Mouse (Mus musculus) olfactory bulb, adult 2 months (tissue): ENCODE results near the gene Prdm10. TPM values are rescaled to one million over a fixed set of nuclear protein-coding genes. Genes with fewer than 3 reads are reported as not detected.
A peak's percentile ranks its signal among the peaks of the same experiment; 100 is the strongest.

Experiments used
- H3K27ac ChIP-seq: fragments of 200-500 bp; 2 replicates; pipeline ENCODE4 v1.5.1; 2012; ENCODE audit warnings: low read depth, low read length; ENCODE audit not compliant: insufficient read depth
- H3K4me1 ChIP-seq: fragments of 200-500 bp; 2 replicates; pipeline ENCODE4 v1.6.1; 2012; ENCODE audit warnings: low read length; ENCODE audit not compliant: control insufficient read depth, insufficient read depth
- H3K4me3 ChIP-seq: fragments of 200-500 bp; 2 replicates; pipeline ENCODE4 v1.5.1; 2012; ENCODE audit warnings: mild to moderate bottlenecking, low read depth, low read length, moderate library complexity; ENCODE audit not compliant: insufficient read depth
- CTCF ChIP-seq: fragments of 200-500 bp; IDR thresholded peaks from 2 replicates; pipeline ENCODE4 v1.5.1; 2012; ENCODE audit warnings: low read depth, mild to moderate bottlenecking, low read length, moderate library complexity; ENCODE audit not compliant: insufficient read depth
- POLR2A ChIP-seq: fragments of 200-500 bp; IDR thresholded peaks from 2 replicates; pipeline ENCODE4 v1.6.1; 2012; ENCODE audit warnings: mild to moderate bottlenecking, low read depth, low read length, moderate library complexity; ENCODE audit not compliant: insufficient read depth
- WGBS: fragments of 180-500 bp; shearing (Covaris S2); methylation state at CpG from one replicate; pipeline ENCODE4 v1.1.7; 2018; 5-methylcytosine and 5-hydroxymethylcytosine counted together
- polyA plus RNA-seq: library from polyadenylated mRNA; stranded (reverse); fragments of >200 nt; gene quantifications from 2 replicates; pipeline ENCODE4 v1.2.4, GENCODE M21; 2012; ENCODE audit warnings: low replicate concordance; ENCODE audit not compliant: missing spikeins, insufficient read depth, insufficient read length

Prdm10 gene
- polyA plus RNA-seq, 1 experiment: not detected

DNA sequence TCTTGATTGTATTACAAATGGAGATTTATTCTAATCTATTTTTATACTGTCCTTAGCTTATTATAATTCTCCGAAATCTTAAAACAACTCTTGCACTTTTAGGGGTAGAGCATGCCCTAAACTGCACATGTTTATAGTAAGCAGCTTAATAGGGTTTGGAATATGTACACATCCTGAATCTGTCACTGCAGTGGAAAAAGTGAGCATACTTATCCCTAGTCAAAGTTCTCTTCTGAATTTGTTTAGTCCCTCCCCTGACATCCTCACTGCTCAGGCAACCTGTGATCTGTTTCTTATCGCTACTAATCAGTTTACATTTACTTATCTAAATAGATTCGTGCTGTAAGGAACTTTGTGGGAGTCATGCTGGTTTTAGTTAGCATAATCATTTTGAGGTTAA, 22.1 kb upstream of the Prdm10 start:
- no peak for TF ChIP-seq POLR2A
- H3K27ac ChIP-seq: no peak overlapping the region
- 76% methylated on average over 3 of the region's 3 CpGs for WGBS
- H3K4me1 ChIP-seq: no peaks in the 10 kb centered on the region
- no peak overlapping the region for H3K4me3 ChIP-seq

DNA sequence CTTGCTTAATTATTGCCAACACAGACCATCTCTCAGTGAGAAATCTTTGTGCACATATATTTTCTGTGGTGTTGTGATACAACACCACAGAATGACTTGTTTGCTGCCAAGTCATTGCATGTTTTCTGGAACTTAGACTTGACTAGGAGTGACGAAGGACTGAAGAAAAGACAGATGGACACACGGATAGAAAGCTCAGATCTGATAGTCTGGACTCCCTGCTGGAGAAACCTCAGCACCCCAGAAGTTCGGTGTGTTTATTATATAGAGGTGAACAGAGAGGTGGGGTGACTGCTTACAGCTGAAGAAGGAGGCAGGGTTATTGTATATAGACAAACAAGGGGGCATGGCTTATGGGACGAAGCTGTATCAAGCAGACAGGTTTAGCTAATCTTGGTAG, 20.1 kb upstream of the Prdm10 start:
- TF ChIP-seq POLR2A: no peak
- no peak for TF ChIP-seq CTCF
- 85% methylated on average over 4 of the region's 4 CpGs for WGBS
- H3K4me1 ChIP-seq: no peaks in the 10 kb centered on the region
- no peak overlapping the region for H3K27ac ChIP-seq
- no peak overlapping the region for H3K4me3 ChIP-seq

DNA sequence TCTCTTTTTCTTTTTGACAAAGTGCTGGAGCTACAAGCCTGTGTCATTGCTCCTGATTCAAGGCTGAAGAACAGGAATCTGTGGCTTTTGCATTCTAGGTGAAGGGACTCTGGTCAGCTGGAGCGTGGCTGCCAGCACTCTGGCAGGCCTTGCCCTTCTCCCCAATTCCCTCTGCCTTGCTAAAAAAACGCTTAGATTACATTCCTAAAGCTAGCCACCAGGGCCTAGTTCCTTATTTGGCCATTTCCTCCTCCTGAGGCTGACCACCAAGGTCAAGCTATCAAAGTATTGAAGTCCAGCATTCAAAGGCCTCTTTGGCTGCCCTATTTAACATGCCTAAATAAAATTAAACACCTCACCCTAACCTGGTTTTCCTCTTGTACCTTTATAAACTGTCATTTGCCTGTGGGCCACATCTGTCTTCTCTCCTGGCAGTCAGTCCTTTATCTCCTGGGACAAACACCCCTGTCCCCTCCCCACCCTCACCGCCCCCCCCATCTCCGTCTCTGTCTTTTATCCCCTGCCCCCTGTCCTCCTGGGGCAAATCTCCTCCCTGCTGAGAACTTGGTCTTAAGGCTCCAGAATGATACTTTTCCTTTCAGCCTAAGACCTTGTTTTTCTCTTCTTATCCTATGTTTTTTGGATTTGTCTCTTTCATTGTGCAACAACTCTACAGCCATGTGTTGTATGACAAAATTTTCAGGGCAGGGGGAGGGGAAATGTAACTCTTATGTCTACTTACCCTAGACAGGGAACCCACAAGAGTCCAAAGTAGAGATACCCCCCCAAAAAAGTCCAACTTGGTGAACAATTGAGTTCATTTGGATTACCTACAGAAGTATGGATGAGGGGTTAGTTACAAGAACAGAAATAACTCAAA, 17.9 kb upstream of the Prdm10 start:
- H3K27ac ChIP-seq: no peak overlapping the region
- no peaks in the 10 kb centered on the region for H3K4me1 ChIP-seq
- TF ChIP-seq CTCF: no peak
- no peak for TF ChIP-seq POLR2A
- 70% methylated on average over 4 of the region's 4 CpGs for WGBS
- H3K4me3 ChIP-seq: no peak overlapping the region

DNA sequence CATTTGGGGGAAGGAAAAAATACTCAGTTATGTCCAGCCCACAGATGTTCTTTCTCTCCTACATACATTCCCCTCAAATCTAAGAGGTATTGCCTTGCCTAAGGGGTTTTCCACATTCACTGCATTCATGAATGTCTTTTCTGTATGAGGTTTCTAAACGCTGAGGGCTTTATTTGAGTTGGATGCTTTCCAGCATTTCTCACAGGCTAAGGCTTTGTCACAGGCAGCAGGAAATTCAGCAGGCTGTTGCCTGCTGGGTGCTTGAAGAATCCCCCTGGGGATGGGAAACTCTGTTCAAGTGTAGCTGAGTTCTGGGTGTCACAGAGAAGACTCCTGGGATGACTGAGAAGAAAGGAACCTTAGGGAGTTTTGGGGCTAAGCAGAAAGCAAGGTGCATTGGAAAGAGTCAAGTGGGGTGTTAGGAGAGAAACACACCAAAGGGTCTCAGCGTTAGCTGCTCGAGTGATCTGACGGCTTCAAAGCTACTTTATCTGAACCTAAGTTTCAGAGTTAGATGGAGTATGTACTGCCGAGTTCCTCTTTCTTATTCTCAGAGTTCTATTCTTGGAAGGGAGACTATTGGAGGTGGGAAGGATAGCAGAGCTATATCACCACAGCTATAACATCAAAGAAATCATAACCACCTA, 14.2 kb upstream of the Prdm10 start:
- Histone ChIP-seq H3K4me1 (no peaks in the 10 kb centered on the region), H3K27ac (no peak overlapping the region), H3K4me3 (no peak overlapping the region)
- WGBS: 15% methylated on average over 5 of the region's 5 CpGs
- TF ChIP-seq CTCF (no peak), POLR2A (no peak)

DNA sequence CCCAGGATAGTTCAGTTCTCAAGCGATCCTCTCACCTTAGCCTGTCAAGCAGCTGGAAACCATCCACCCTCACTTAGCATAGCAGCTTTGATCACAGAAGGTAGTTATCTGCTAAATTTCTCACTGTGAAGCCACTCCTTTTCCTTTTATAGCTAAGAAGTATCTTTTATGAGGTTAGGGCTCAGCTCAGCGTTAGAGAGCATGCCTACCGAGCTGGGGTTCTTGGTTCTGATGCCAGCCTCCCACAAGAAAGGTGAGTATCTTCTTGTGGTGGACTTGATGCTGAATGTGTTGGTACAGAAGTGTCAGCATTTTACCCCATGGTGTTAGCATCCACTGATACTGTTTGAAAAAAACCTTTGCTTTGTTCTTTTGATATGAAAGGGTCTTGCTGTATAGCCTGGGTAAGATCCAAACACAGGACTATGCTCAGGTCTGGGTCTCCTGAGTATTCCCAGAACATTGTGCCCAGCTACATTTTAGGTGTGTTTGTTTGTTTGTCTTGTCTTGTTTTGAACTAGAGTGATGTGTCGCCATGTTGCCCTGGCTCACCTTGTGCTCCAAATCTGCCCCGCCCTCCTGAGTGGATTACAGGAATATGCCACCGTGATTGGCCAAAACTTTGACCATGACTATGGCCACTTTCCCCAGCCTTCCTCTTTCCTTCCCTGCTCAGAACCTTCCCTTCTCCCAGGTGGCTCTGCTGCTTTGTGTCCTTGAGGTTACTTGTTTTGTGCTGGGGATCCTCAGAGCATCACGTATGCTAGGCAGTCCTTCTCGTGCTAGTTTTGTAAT, 8.9 kb upstream of the Prdm10 start:
- no peaks in the 10 kb centered on the region for H3K4me1 ChIP-seq
- TF ChIP-seq POLR2A: no peak
- TF ChIP-seq CTCF: no peak
- H3K4me3 ChIP-seq: no peak overlapping the region
- H3K27ac ChIP-seq: no peak overlapping the region
- 83% methylated on average over 8 of the region's 8 CpGs for WGBS

DNA sequence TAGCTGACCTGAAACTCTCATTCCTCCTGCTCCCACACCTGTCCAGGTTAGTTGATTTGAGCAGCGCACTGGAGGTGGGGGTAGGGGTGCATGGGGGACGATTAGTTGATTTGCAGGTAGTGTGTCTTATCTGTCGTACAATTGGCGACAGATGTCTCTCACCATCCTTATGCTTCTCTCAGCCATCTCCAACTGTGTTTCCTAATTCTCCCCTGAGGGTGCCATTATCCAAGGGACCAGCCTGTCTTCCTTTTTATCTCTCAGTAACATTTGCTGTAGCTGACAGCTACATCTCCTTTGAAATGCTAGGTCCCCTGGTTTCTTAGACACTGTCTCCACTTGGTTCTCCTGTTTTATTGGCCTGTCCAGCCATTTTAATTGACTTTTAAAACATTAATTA, 8.2 kb upstream of the Prdm10 start:
- Histone ChIP-seq H3K4me1 (no peaks in the 10 kb centered on the region), H3K27ac (no peak overlapping the region), H3K4me3 (no peak overlapping the region)
- WGBS: 88% methylated on average over 4 of the region's 4 CpGs
- TF ChIP-seq POLR2A (no peak), CTCF (no peak)

DNA sequence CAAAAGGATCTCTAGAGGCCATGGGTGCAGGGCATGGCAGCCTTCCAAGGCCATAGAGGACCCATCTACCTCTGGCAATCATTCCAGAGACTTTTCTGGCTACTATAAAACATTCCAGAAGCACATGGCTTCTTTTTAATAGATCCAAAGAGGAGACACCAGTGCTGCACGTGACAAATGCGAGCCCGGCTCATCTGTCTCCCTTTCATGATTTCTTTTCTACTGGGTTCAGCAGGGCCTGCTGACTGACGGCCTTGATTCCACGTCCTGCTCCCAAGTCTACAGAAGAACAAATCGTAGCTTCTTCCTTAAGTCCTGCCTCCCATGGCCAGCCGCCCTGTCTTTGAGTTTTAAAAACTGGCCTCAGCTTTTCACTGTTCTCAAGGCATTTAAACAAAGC, 1.7 kb upstream of the Prdm10 start:
- H3K4me3 ChIP-seq: no peak overlapping the region
- TF ChIP-seq POLR2A (no peak), CTCF (no peak)
- 80% methylated on average over 7 of the region's 7 CpGs for WGBS
- no peak overlapping the region for H3K27ac ChIP-seq
- H3K4me1 ChIP-seq: peaks cover 3% of the 10 kb centered on the region; the same call in 1 of the 2 replicates

DNA sequence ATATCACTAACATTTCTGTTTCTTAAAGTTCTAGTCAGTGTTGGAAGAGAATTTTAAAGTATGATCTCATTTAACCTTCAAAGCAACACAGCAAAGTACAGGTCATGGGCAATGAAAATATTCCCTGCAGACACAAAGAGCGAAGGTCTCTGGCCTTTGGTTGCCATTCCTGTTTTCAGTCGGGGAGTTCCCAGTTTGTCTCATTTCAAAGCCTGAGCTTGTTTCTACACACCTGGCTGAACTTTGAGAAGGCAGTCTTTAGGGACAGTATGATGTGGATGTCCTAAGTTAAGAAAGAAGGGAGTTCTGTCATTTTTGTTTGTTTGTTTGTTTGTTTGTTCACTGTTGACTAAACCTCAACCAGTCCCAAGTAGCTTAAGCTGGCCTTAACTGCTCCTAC, 1.0 kb upstream of the Prdm10 start:
- Histone ChIP-seq H3K4me1 (peaks cover 3% of the 10 kb centered on the region; the same call in 1 of the 2 replicates), H3K4me3 (peak overlapping the region; percentile 72), H3K27ac (peak overlapping the region; percentile 98)
- no peak for TF ChIP-seq CTCF
- WGBS: 58% methylated on average over 2 of the region's 2 CpGs
